Mouse (Mus musculus) CH12F3 (cell line): ENCODE data around the gene Tmem95.

Source experiments
- in situ Hi-C: fragments of 300-500 bp; cut with MboI; formaldehyde crosslinking; loops from 2 replicates; pipeline ENCODE4 v1.14.3; 2020; ENCODE audit warnings: low sequenced_read_pairs

Tmem95 gene

GRCm38 (mm10) chr11:69910781-69911560, 33.2 kb upstream of the Tmem95 start:
- in situ Hi-C loops: no loop called here

- in situ Hi-C loops: no loop called here
These were observed 32.4 kb upstream of the Tmem95 start for GRCm38 (mm10) chr11:69910177-69910576.

- in situ Hi-C loops: no loop called here
These were observed 31.4 kb upstream of the Tmem95 start for GRCm38 (mm10) chr11:69909174-69909573.

DNA sequence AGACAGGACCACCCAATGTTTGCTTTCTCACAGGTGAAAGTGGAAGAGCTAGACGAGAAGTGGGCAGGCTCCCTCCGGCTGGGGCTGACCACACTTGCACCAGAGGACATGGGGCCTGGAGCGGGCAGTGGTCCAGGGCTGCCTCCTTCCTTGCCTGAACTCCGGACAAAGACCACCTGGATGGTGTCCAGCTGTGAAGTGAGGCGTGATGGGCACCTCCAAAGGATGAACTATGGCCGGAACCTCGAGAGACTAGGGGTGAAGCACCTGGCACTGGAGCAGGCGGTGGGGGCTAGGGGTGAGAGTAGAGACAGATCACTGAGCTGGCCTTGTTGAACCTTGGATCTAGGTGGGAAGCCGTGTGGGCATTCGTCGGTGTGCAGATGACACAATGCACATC, 30.8 kb upstream of the Tmem95 start:
- in situ Hi-C loops: no loop called here

GRCm38 (mm10) chr11:69904311-69904710, 26.5 kb upstream of the Tmem95 start:
- in situ Hi-C loops: no loop called here

DNA sequence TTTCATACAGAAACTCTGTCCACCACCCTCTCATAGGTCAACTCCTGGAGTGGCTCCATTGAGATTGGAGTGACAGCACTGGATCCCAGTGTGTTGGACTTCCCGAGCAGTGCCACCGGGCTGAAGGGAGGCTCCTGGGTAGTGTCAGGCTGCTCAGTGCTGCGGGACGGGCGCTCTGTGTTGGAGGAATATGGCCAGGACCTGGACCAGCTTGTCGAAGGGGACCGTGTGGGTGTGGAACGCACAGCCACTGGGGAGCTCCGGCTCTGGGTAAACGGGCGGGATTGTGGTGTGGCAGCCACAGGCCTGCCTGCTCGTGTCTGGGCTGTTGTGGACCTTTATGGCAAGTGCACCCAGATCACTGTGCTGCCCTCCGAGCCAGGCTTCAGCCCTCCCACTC, 25.2 kb upstream of the Tmem95 start:
- in situ Hi-C loops: no loop called here

DNA sequence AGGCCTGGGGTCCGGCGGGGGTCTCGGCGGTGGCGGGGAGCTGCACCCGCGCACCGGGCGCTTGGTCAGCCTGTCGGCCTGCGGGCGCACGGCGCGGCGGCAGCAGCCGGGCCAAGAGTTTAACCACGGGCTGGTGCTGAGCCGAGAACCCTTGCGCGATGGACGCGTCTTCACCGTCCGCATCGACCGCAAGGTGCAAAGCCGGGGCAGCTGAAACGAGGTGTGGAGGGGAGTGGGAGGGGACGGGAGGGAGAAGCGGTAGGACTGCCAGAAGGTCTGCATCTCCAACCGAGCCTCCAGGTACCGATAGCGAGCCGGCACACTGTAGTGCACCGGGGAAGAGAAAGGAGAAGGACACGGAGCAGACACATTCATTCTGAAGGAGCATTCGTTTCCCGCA, 24.2 kb upstream of the Tmem95 start:
- in situ Hi-C loops: no loop called here

- in situ Hi-C loops: no loop called here
These were observed 23.6 kb upstream of the Tmem95 start for GRCm38 (mm10) chr11:69901406-69901846.

DNA sequence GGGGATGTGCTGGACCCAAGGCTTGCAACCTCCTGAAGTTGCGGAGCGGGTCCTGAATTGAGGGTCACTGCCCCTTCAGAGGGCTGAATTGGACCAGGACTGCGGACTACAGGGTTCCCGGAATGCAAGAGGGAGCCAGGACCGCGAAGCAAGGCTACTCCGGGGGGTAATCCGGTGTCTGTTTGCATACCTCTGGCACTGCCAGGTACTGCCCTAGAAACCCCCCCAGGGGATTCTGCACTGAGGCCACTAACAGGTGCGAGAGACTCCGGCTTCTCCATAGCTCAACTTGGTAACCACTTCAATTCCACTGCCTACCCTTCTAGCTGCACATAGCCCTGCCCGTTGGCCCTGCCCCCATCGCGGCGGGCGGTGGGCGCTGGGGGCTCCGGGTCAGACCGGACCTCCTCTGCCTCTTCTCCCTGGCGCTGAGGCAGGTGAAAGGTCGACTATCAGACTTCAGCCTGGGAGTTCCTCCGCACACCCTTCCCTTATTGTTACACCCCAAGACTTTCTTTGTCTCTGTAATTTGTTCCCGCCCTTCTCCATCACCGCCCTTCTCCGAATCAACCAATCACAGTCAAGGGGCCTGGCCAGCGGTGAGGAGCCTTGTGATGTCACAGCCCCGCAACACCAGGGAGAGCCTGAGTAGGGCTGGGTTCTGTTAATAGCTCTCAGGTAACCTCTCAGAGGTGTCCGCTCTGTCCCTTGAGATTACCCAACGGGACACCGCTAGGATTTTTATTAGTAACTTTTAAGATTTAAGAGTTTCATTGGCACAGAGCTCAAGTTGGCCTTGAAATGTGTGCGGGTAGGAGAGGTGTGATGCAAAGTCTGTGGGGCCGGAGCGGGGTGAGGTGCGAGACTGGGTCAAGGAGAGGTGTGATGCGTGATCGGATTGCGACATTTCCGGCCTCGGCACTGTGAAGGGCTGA, 22.9 kb upstream of the Tmem95 start, which contains the start of the genes 2810408A11Rik and Neurl4:
Gene 2810408A11Rik, minus strand, starts transcription at position 517 of the 935 bp plus-strand sequence.
Gene Neurl4, plus strand, starts transcription at position 602 of the 935 bp plus-strand sequence.
- in situ Hi-C loops: no loop called here

DNA sequence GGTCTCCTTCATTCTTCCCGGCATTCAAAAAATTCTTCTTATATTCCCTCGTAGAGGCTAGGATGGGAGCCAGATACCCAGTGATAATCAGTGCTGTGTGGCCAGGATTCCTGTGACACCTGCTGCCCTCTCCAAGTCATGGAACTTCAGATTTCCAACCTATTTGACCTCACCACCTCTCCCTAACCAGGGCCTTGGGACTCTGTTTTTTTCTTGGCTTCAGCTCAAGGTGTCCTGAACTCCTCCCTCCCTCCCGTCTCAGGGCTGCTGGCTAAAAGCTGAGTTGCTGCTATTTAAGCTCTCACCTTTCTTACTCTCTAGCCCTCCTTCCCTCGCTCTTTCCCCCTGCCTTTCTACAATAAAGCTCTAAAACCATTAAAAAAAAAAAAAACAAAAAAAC, 22.1 kb upstream of the Tmem95 start:
- in situ Hi-C loops: no loop called here

DNA sequence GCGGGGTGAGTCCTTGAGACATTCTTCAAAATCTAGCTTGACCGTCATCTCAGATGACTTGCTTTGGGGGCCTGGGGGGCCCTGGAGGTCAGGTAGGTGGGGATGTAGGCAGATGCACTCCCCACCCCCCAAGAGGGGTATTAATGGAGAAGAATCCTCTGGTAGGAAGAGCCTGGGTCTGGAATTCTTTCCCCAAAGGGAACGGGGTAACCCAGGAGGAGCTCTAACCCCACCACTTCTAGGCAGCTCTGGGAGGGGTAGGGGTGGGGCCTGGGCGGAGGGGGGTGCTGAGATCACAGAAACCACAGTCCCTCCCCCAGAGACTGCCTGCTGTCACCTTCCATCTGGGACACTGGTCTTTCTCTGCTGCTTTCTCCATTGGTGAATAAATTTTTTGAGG, 17.5 kb upstream of the Tmem95 start, which contains the start of gene Acap1:
Gene Acap1, minus strand, starts transcription at position 249 of the 400 bp plus-strand sequence.
- in situ Hi-C loops: no loop called here

- in situ Hi-C loops: no loop called here
These were observed 16.9 kb upstream of the Tmem95 start for GRCm38 (mm10) chr11:69894671-69895070.

- in situ Hi-C loops: no loop called here
These were observed 13.7 kb upstream of the Tmem95 start for GRCm38 (mm10) chr11:69891482-69891881.

DNA sequence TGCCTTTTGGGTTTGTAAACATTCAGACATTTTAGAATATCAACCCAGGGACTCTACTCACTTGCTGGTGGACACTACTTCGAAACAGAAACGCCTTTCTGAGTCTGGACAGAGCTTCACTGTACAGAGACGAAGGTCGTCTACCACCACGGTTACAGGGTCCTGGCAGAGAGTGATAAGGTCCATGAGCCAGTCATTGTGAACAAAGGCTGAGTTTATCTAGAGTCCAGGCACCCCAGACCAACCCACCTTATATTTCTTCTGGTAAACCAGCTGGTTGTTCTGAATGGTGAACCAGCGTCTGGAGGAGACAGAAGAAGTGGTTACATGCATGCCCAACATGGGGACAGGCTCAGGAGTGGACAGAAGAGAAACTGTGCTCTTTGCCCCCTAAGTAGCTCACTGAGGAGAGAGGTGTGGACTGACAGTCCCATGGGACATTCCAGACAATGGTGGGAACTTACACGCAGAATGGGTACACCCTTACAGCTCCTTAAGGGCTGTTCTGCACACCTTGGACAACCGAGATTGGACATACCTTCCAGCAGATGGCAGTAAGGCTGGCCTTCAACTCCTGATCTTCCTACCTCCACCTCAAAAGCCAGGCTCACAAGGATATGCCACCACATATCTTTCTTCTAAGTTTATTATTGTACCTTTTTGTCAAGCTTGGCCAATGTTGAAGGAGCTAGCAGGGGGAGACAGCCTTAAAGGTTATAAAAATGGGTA, 9.3 kb upstream of the Tmem95 start:
- in situ Hi-C loops: no loop called here

- in situ Hi-C loops: no loop called here
These were observed 6.8 kb upstream of the Tmem95 start for GRCm38 (mm10) chr11:69884663-69885062.

GRCm38 (mm10) chr11:69884240-69884639, 6.4 kb upstream of the Tmem95 start:
- in situ Hi-C loops: no loop called here

- in situ Hi-C loops: no loop called here
These were observed 5.8 kb upstream of the Tmem95 start for GRCm38 (mm10) chr11:69883527-69884151.

DNA sequence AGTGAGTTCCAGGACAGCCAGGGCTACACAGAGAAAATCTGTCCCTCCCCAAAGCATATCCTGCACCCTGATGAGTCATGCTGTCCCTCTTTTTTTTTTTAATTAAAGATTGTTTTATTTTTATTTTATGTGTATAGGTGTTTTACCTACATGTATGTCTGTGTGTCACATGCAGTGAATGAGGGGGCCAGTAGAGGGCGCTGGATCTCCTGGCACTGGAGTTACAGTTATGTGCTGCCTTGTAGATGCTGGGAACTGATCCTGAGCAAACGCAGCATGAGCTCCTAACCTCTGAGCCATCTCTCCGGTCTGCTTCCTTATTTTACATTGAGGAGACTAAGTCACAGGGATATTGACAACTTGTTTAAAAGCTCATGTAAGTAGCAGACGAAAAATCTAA, 5.2 kb upstream of the Tmem95 start:
- in situ Hi-C loops: no loop called here

DNA sequence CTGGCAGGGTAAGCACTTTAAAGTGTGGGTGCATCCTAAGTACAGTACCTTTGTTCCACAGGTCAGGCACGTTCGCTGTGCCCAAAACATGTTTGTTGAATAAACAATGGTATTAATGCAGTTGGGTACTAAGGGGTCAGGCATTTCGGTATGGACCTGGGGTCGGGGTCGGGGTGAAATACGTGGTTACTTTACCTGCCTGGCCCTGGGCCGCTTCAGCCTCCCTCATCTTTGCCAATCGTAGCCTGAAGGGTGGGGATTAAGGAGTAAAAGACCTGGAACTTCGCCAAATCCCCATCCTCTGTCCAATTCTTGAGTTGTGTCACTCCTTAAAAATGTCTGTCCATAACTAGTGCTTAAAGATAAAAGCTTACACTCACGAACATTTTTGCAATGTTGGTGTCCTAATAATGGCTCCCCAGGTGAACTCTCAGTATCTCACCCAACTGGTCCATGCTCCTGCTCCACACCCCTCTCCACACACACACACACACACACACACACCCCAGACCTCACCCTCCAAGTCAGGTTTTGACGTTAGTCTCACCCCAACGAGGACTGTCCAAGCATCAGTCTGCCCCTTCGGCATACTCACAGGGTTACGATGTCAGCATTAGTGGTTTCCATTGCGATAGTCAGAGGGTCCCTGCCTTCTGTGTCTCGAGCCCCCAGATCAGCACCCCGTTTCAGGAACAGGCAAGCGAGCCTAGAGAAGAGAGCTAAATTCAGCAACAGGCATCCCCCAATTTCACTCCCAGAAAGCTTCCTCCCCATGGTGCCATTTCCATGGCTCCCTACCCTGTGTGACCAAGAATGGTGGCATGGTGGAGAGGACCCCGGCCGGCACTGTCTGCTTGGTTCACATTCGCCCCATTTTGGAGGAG, 4.2 kb upstream of the Tmem95 start:
- in situ Hi-C loops: no loop called here
